Mouse (Mus musculus) embryonic stem cell, embryonic (primary cell): ENCODE results near the gene Grk5.

Source experiments
- CTCF ChIA-PET, 4 experiments: fragments of 300-600 bp in 2 of 4; fragments of 350-600 bp in 2 of 4; sonication (Branson Sonifier 250); formaldehyde crosslinking; loops; one replicate each; lab custom pipeline; 2022; ENCODE audit warnings: inconsistent platforms in 2 of 4; lab: Charles Lee
- POLR2A ChIA-PET, 4 experiments: fragments of 300-600 bp in 2 of 4; fragments of 350-600 bp in 2 of 4; sonication (Branson Sonifier 250); formaldehyde crosslinking; loops; one replicate each; lab custom pipeline; 2022; ENCODE audit warnings: antibody characterized with exemption in 4 of 4, inconsistent platforms in 1 of 4; lab: Charles Lee

The Grk5 gene

GRCm38 (mm10) chr19:60950056-60950869, 60.7 kb downstream of the Grk5 start:
- CTCF ChIA-PET, result interaction anchor here in 1 of 4 experiments (0.7 kb wide), 1 partner anchor 61 kb away, joined by 3 read pairs; the partner anchor contains the start of gene Grk5
- POLR2A ChIA-PET, result no interaction called here

DNA sequence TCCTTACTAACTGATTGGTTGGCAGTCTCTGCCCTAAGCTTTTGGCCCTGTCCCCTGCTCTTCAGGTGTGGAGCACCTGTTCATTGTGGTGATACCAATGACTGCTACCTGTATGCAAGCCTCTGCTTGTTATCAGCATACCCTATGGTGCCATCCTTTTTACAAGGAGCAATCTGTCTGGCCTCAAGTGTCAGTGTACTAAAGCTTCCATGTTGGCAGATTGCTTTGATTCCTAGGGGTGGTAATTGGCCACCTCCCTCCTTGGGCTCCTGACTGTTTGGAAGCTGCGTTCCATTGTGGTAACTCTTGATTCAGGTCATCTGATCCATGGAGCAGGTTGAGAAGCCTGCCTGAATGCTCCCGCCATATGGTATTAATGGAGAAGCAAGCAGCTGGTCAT, 65.6 kb downstream of the Grk5 start:
- CTCF ChIA-PET, result interaction anchor here in 1 of 4 experiments (1.0 kb wide), 1 partner anchor 129 kb away, joined by 4 read pairs; no protein-coding TSS in a partner anchor
- POLR2A ChIA-PET, result interaction anchor here in 1 of 4 experiments (0.9 kb wide), 1 partner anchor 10 kb away, joined by 4 read pairs; no protein-coding TSS in a partner anchor

DNA sequence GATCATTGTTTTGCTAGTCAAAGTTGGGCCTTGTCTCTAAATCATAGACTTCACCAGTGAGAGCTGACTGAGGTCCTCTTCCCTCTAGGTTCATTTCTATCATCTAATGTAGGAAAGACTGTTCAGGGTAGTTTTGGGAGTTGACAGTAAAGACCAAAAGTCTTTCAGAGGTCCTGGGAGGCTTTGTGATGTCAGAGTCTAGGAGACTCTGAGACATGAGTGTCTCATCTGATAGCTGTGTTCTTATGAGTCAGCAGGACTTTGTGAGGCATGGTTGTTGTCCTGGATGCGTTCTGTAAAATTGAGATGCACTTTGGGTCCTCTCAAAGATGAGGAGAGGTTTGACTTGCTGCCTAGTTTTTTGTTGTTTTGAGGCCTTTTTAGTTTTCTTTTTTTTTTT, 66.2 kb downstream of the Grk5 start:
- ChIA-PET CTCF (interaction anchor here in 1 of 4 experiments (1.0 kb wide), 1 partner anchor 129 kb away, joined by 4 read pairs; no protein-coding TSS in a partner anchor), POLR2A (interaction anchor here in 1 of 4 experiments (0.9 kb wide), 1 partner anchor 10 kb away, joined by 4 read pairs; no protein-coding TSS in a partner anchor)

DNA sequence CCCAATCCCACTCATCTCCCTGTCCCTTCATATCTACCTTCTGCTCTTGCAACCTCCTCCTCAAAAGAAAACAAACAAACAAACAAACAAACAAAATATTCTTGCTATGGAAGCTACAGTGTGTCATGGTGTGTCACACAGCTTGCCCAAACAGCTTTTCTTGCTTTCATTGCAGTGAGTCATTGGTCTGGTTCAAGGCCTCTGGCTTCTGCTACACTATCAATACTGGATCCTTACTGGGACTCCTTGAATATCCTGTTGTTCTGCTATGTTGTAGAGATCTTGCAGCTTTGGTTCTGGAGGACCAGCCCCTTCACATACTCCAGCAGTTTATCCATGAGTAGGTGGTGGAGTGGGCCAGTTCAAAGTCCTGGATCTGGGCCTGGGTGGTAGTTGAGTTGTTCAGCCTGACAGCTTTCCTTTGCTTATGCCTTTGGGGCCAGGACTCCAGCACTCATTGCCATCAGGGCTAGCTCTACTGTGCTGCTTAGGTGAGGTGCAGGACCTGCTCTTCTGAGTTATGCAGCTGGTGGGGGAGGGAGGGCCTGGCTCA, 66.7 kb downstream of the Grk5 start:
- POLR2A ChIA-PET, result no interaction called here
- CTCF ChIA-PET, result interaction anchor here in 1 of 4 experiments (1.0 kb wide), 1 partner anchor 128 kb away, joined by 4 read pairs; no protein-coding TSS in a partner anchor

DNA sequence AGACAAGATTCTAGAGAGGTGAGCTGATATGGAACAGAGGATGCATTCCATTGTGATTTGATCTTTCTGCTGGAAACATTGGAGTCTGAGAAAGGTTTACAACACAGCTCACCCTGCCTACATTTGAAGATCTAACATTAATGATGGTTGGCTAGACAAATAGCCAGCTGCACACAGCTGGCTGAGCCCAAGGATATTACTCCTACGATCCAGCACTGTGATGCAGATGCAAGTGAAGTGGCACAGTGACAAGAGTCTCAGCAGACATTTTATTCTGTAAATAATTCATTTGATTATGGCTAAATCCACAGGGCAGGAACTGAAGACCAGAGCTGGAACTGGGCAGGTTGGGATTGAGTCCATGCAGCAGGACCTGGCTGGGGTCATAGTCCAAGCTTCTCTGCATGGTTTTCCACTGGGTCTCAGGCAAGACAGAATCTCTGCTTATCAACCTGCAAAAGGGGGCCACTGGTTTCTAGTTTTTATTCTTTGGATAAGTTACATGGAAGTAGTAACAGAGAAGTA, 70.2 kb downstream of the Grk5 start:
- ChIA-PET POLR2A (interaction anchor here in 3 of 4 experiments (0.6 to 0.9 kb wide), 3 partner anchors 46 to 201 kb away, joined by 3 to 5 read pairs (median 4); no protein-coding TSS in a partner anchor), CTCF (interaction anchor here in 1 of 4 experiments (1.4 kb wide), 1 partner anchor 10 kb away, joined by 3 read pairs; no protein-coding TSS in a partner anchor)

DNA sequence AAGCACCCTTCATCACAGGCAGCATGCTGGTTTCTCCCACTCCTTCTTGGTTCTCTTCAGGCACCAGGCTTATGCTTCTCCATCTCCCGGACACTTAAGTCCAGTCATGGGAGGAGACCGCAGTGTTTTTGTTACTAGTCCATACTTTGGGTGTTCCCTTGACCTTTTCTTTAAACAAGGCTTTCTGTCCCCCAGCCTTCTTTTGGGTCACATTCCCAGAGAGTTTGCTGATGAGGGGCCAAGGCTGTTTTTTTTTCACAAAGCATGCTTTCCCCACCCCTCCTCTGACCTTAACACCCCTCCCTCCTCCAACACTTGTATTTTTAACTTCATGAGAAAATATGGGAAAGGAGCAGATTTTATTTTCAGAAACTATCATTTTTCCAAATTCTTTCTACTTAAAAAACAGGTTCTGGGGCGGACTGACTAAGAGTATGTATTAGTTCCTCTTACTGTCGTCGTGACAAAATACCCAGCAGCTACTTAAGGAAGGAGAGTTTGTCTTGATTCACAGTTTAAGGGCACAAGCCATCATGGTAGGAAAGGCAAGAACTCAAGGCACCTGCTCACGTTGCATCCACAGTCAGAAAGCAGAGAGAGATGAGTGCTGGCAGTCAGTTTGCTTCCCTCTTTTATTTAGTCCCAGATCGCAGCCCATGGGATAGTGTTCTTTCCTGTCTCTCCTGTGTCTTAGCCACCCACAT, 73.0 kb downstream of the Grk5 start:
- ChIA-PET CTCF (no interaction called here), POLR2A (no interaction called here)

DNA sequence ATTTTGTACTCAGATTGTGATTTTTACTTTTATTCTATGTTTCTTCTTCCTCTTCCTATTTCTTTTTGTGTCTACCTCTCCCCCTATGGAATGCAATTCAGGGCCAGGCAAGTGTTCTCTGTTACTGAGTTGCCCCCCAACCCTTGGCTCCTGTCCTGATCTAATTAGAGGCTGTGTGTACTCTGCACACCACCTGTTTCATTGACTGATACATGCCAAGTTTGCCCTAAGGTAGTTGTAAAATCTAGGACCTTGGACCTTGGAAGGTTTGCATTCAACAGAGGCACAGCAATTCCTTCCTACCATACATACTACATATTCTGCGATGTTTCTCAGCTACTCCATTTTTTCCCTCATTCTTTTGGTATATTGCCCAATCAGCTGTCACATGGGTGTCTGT, 78.4 kb downstream of the Grk5 start:
- ChIA-PET CTCF (no interaction called here), POLR2A (interaction anchor here in 1 of 4 experiments (0.6 kb wide), 1 partner anchor 271 kb away, joined by 3 read pairs; no protein-coding TSS in a partner anchor)

GRCm38 (mm10) chr19:60970406-60970805, 80.9 kb downstream of the Grk5 start:
- POLR2A ChIA-PET, result no interaction called here
- CTCF ChIA-PET, result interaction anchor here in 1 of 4 experiments (0.6 kb wide), 1 partner anchor 11 kb away, joined by 3 read pairs; no protein-coding TSS in a partner anchor

DNA sequence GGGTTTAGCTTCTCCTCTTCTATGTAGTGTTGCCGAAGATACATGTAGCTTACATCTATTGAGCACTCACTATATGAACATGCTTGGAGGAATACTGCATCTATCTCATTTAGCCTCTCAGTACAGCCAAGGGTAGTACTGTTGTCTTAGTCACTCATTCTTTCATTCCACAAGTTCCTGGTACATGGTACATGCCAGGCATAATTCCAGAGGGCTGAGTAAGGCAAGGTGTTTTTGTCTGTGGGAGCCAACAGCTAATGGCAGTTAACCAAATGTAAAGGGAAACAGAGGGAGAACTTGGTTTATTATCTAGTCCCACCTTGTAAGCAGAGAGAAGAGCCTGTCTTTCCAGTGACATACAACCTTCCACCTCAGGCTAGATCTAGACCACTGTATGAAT, 82.0 kb downstream of the Grk5 start:
- ChIA-PET CTCF (no interaction called here), POLR2A (no interaction called here)

DNA sequence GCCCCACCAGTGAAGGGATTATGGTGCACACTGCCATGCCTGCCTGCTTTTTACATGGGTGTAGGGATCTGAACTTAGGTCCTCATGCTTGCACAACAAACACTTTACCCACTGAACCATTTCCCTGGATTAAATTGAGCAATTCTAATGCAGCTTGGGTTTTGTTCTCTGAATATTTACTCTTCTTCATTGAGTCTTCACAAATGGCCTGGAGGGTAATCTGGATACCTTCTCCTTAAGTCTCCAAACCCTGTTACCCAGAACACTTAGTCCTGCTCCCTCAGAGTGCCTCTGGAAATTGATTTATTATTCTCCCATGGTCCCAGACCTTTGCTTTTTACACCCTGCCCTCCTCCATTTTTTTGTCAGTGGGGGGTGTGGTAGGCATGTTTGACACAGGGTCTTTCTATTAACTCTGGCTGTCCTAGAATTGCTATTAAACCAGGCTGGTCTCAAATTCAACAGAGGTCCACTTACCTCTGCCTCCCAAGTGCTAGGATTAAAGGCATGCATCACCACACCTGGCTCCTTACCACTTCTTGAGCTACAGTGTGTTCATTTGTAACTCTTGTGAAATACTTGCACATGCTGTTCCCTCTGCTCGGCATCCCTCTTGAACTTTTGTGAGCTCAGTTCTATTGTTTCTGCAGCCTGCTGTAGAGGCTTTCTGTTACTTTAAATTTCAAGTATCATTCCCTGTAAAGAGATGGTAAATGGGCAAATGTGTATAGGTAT, 82.9 kb downstream of the Grk5 start:
- ChIA-PET CTCF (no interaction called here), POLR2A (no interaction called here)

DNA sequence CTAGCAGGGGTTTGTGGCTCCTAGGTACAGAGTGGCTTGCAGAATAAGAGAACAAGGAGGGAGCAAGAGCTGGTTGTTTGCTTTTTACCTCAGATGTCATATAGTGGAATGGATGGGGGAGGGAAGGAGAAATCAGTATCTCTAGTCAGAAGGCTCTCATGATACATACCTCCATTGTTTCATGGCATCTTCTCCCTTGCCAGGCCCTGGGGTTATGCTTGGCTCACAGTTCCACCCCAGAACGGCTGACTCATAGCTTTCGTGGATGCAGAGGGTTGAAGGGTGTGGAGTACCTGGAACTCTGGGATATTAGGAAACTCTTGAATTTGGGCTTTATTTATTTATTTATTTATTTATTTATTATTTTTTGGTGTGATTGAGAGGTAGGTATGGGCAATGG, 84.0 kb downstream of the Grk5 start:
- POLR2A ChIA-PET, result interaction anchor here in 1 of 4 experiments (0.6 kb wide), 1 partner anchor 15 kb away, joined by 3 read pairs; no protein-coding TSS in a partner anchor
- CTCF ChIA-PET, result no interaction called here

GRCm38 (mm10) chr19:60979581-60979980, 90.0 kb downstream of the Grk5 start:
- POLR2A ChIA-PET, result no interaction called here
- CTCF ChIA-PET, result no interaction called here

DNA sequence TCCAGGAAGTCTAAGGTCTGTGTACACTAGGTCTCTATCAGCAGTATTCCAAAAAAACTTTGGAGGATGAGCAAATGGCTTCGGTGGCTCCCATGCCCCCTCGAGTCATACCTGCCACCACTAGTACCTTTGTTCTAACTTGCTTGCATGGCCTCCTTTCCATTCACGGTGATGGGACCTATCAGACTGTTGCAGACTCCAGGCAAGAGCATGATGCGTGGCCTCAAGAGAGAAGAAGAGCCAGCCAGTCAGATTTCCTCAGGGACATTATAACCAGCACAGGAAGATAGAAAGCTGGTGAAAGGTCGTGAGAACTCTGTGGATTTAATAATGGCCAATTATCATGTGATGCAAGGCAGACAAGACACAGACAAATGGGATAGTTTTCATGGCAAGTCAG, 91.8 kb downstream of the Grk5 start:
- POLR2A ChIA-PET, result no interaction called here
- CTCF ChIA-PET, result no interaction called here

DNA sequence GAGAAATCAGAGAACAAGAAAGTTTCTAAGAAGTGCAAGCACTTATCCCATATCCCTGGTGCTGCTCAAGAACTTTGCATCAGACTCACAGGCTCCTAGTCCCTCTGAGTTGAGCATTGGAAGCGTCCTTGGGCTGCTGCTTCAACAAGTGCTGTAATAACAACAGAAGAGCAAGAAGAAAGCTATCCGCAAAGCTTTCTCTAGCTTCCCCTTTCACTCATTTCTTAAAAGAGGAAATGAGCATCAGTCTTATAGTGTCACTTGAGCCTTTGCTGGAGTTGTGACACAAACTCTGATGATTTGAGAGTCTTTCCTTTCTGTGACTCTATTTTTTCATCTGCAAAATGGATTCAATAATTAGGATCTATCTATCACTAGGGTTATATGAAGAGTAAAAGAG, 92.3 kb downstream of the Grk5 start:
- POLR2A ChIA-PET, result no interaction called here

DNA sequence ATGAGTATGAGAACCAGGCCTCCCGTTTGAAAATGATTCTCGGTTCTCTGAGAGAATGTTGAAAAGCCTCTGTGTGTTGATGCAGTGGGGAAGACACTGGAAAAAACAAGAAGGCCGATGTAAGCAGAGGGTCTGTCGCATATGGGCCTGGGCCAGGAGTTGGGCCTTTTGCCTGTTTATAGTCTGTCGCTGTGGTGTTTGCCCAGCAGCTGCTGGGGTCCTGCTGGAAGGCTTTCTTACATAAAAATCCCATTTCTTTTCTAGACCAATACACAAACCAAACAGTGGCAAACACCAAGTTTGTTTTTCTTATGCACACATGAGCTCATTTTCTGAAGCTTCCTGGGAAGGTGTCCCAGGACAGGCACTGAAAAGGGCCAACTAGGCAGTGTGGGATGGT, 100.2 kb downstream of the Grk5 start:
- ChIA-PET POLR2A (no interaction called here), CTCF (interaction anchor here in 1 of 4 experiments (0.7 kb wide), 1 partner anchor 316 kb away, joined by 4 read pairs; no protein-coding TSS in a partner anchor)

More for the DNA sequence above, 92.3 kb downstream of the Grk5 start:
- CTCF ChIA-PET, result no interaction called here

- CTCF ChIA-PET, result interaction anchor here in 1 of 4 experiments (1.2 kb wide), 1 partner anchor 90 kb away, joined by 3 read pairs; no protein-coding TSS in a partner anchor
- POLR2A ChIA-PET, result no interaction called here
Measured at GRCm38 (mm10) chr19:60994214-60994613, 104.7 kb downstream of the Grk5 start.

DNA sequence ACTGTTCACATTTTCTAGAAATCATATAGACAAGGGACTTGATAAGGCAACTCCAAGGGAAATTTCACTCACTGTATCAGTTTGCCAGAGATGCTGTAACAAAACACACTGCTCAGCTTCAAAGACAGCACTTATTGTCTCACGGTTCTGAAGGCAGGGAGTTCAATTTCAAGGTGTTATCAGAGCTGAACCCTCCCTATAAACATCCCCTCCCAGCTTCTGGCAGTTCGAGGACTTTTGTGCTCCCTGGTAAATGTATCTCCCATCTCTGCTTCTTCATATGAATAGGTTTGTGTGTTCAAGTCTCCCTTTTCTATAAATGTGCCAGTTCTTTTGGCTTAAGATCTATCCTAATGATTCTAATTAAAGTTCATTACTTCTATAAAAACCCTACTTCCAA, 105.3 kb downstream of the Grk5 start:
- CTCF ChIA-PET, result interaction anchor here in 1 of 4 experiments (1.2 kb wide), 1 partner anchor 90 kb away, joined by 3 read pairs; no protein-coding TSS in a partner anchor
- POLR2A ChIA-PET, result interaction anchor here in 1 of 4 experiments (1.0 kb wide), 1 partner anchor 14 kb away, joined by 3 read pairs; no protein-coding TSS in a partner anchor

DNA sequence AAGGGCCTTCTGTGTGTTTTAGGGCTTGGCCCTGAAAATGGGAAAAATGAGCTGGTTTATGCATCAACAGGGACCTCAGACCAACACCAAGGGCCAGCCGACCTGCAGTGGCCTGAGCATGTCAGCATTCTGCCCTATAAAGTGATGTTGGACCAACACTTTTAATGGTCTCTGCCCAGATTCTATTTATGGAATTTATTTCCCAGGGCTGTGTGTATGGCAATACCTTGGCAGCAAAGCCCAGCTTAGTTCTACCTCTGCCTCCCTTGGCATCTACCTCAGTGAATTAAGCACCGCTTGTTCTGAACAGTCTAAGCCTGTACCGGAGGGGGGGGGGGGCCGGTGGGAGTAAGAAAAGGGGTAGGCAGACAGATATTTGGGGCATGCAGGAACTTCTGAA, 108.2 kb downstream of the Grk5 start:
- POLR2A ChIA-PET, result interaction anchor here in 2 of 4 experiments (0.6 to 0.7 kb wide), 4 partner anchors 9 to 277 kb away, joined by 3 to 4 read pairs (median 4); no protein-coding TSS in a partner anchor

More for the DNA sequence above, 108.2 kb downstream of the Grk5 start:
- CTCF ChIA-PET, result interaction anchor here in 2 of 4 experiments (0.6 kb wide), 2 partner anchors 8 to 282 kb away, joined by 3 to 5 read pairs; no protein-coding TSS in a partner anchor
